Mouse (Mus musculus) lung, adult 2 months (tissue): ENCODE data around the gene Dop1b. TPM values are rescaled to one million over a fixed set of nuclear protein-coding genes. Genes with fewer than 3 reads are reported as not detected.

Experiments
- DNase-seq: peaks from one replicate; pipeline ENCODE4 v3.0.0; 2022
- H3K4me1 ChIP-seq: fragments of 200-500 bp; 2 replicates; pipeline ENCODE4 v1.6.1; 2011; ENCODE audit warnings: low read length; ENCODE audit not compliant: control insufficient read depth, insufficient read depth
- H3K4me3 ChIP-seq: fragments of 200-500 bp; replicated peaks from 2 replicates; pipeline ENCODE3; 2011; ENCODE audit warnings: low read depth, mild to moderate bottlenecking, control low read depth, low read length; ENCODE audit errors: extremely low read depth
- CTCF ChIP-seq: fragments of 200-500 bp; IDR thresholded peaks from 2 replicates; pipeline ENCODE4 v1.5.1; 2011; ENCODE audit warnings: mild to moderate bottlenecking, low read length, control low read depth; ENCODE audit not compliant: insufficient read depth
- POLR2A ChIP-seq: fragments of 200-500 bp; IDR thresholded peaks from 2 replicates; pipeline ENCODE4 v1.6.1; 2011; ENCODE audit warnings: low read depth, mild to moderate bottlenecking, control low read depth, low read length, borderline replicate concordance; ENCODE audit errors: extremely low read depth
- WGBS: fragments of 180-500 bp; shearing (Covaris S2); methylation state at CpG from one replicate; pipeline ENCODE4 v1.1.7; 2018; 5-methylcytosine and 5-hydroxymethylcytosine counted together
- polyA plus RNA-seq: library from polyadenylated mRNA; depleted of rRNA; stranded (reverse); fragments of >200 nt; gene quantifications from 2 replicates; pipeline ENCODE4 v1.2.3, GENCODE M21; 2012

The Dop1b gene
- polyA plus RNA-seq, 1 experiment: 61.2 TPM

GRCm38 (mm10) chr16:93788881-93789280 lies 77.2 kb downstream of the Dop1b start:
- no peak overlapping the region for H3K4me3 ChIP-seq
- DNase-seq: no peak
- no peaks in the 10 kb centered on the region for H3K4me1 ChIP-seq
- 89% methylated on average over 8 of the region's 8 CpGs for WGBS
- TF ChIP-seq CTCF: no peak
- TF ChIP-seq POLR2A: no peak

GRCm38 (mm10) chr16:93789971-93790755 lies 78.5 kb downstream of the Dop1b start:
- WGBS: 70% methylated on average over 5 of the region's 5 CpGs
- no peak for DNase-seq
- Histone ChIP-seq H3K4me1 (no peaks in the 10 kb centered on the region), H3K4me3 (no peak overlapping the region)
- TF ChIP-seq POLR2A (no peak), CTCF (no peak)

- TF ChIP-seq POLR2A (no peak), CTCF (no peak)
- Histone ChIP-seq H3K4me3 (no peak overlapping the region), H3K4me1 (peaks cover 5% of the 10 kb centered on the region; the same call in 1 of the 2 replicates)
- no peak for DNase-seq
- WGBS: 70% methylated on average over 15 of the region's 15 CpGs
Measured at GRCm38 (mm10) chr16:93792981-93793630, 81.4 kb downstream of the Dop1b start.

GRCm38 (mm10) chr16:93794845-93795244 lies 83.1 kb downstream of the Dop1b start:
- DNase-seq: no peak
- 73% methylated on average over 5 of the region's 5 CpGs for WGBS

GRCm38 (mm10) chr16:93795391-93795790 lies 83.7 kb downstream of the Dop1b start:
- DNase-seq: no peak
- H3K4me3 ChIP-seq: no peak overlapping the region
- WGBS: 97% methylated on average over 5 of the region's 5 CpGs
- TF ChIP-seq CTCF (no peak), POLR2A (no peak)
- peaks cover 5% of the 10 kb centered on the region; the same call in 1 of the 2 replicates for H3K4me1 ChIP-seq

More at GRCm38 (mm10) chr16:93794845-93795244, 83.1 kb downstream of the Dop1b start:
- Histone ChIP-seq H3K4me3 (no peak overlapping the region), H3K4me1 (peaks cover 5% of the 10 kb centered on the region; the same call in 1 of the 2 replicates)
- TF ChIP-seq CTCF: no peak
- no peak for TF ChIP-seq POLR2A

- H3K4me1 ChIP-seq: peaks cover 5% of the 10 kb centered on the region; the same call in 1 of the 2 replicates
- no peak for DNase-seq
- WGBS: 64% methylated on average over 12 of the region's 12 CpGs
- H3K4me3 ChIP-seq: no peak overlapping the region
- TF ChIP-seq POLR2A: no peak
- no peak for TF ChIP-seq CTCF
Measured at GRCm38 (mm10) chr16:93797021-93797840, 85.5 kb downstream of the Dop1b start.

- Histone ChIP-seq H3K4me1 (peaks cover 5% of the 10 kb centered on the region; the same call in 1 of the 2 replicates), H3K4me3 (no peak overlapping the region)
- no peak for DNase-seq
- TF ChIP-seq CTCF (no peak), POLR2A (no peak)
- 65% methylated on average over 11 of the region's 11 CpGs for WGBS
Measured at GRCm38 (mm10) chr16:93797841-93798492, 86.3 kb downstream of the Dop1b start.

- DNase-seq: no peak
- WGBS: 71% methylated on average over 5 of the region's 5 CpGs
- TF ChIP-seq POLR2A (no peak), CTCF (no peak)
- H3K4me1 ChIP-seq: peaks cover 5% of the 10 kb centered on the region; the same call in 1 of the 2 replicates
- H3K4me3 ChIP-seq: no peak overlapping the region
Measured at GRCm38 (mm10) chr16:93798623-93799022, 86.9 kb downstream of the Dop1b start.
